Mouse (Mus musculus) bone marrow macrophage, adult 2 months (primary cell): ENCODE measurements around the gene Uggt1.

Experiments
- CTCF ChIP-seq: IDR thresholded peaks from 2 replicates; pipeline ENCODE4 v1.5.1; 2012; ENCODE audit warnings: low read depth, mild to moderate bottlenecking, low read length, moderate library complexity
- POLR2A ChIP-seq: IDR thresholded peaks from 2 replicates; pipeline ENCODE4 v1.6.1; 2012; ENCODE audit warnings: mild to moderate bottlenecking, low read depth, low read length, borderline replicate concordance

- TF ChIP-seq CTCF (no peak), POLR2A (no peak)
These were observed 150.8 kb downstream of the Uggt1 start for GRCm38 (mm10) chr1:36093741-36094140.
